Mouse (Mus musculus): Measurements from ENCODE around the gene Fchsd2. TPM values are rescaled to one million over a fixed set of nuclear protein-coding genes. Genes with fewer than 3 reads are reported as not detected.

Fchsd2 gene
- polyA plus RNA-seq, 1 experiment from 2014 or later, result 22.1 TPM

GRCm38 (mm10) chr7:101210826-101211225, 118.2 kb downstream of the Fchsd2 start:
- Histone ChIP-seq H3K4me2 (ENCODE audit: low read depth, severe bottlenecking) (no peak overlapping the region), H3K4me1 (ENCODE audit: control insufficient read depth, insufficient read depth, low read length) (no peaks in the 10 kb centered on the region), H3K27me3 (ENCODE audit: control insufficient read depth, insufficient read depth, low read length) (no peaks in the 10 kb centered on the region), H3K9ac (ENCODE audit: low read length) (no peak overlapping the region), H3K4me3 (ENCODE audit: low read depth, low read length) (no peak overlapping the region), H3K36me3 (ENCODE audit: control insufficient read depth, insufficient read depth, low read length) (no peaks in the 10 kb centered on the region), H3K9me3 (ENCODE audit: control insufficient read depth, low read length) (no peaks in the 10 kb centered on the region), H3K27ac (replicated peaks; ENCODE audit: low read depth, low read length) (no peak overlapping the region)
- ATAC-seq (ENCODE audit: insufficient number of reproducible peaks, low FRiP score, low TSS enrichment, low read depth), result no peak
- 94% methylated on average over 1 of the region's 1 CpGs for WGBS
- no peak for DNase-seq (ENCODE audit: low spot score)

DNA sequence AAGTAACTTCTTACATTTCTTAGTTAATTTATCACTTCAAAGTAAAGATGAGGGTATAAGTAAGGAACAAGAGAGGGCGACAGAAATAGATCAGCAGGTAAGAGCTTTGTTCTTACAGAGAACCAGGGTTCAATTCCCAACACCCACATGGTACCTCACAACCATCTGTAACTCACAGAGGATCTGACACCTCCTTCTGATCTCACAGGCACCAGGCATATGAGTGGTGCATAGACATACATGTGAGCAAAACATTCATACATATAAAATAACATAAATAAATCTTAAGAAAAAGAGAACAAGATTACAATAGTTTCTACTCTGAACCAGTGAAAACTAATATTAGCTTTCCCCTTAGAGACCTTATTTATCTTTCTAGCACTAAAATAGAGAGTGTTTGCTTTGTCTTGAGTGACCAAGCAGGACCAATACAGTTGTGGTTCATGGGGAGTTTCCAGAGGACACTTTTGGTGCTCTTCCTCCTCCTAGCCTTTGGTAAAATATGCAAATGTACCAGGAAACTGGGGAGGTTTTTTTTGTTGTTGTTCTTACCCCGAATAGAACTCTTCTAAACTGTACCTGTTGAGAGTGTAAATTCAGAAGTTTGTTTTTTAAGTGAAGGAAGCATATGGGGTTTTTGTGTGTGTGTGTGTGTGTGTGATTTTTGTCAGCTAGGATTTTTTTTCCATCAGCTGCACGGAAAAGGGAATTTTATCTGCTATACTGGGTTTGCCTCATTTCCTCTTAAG, 121.0 kb downstream of the Fchsd2 start:
- no peak overlapping the region for H3K4me3 ChIP-seq (ENCODE audit: low read depth, low read length)
- no peaks in the 10 kb centered on the region for H3K4me1 ChIP-seq (ENCODE audit: control insufficient read depth, insufficient read depth, low read length)
- no peak overlapping the region for H3K27ac ChIP-seq (replicated peaks; ENCODE audit: low read depth, low read length)
- no peaks in the 10 kb centered on the region for H3K36me3 ChIP-seq (ENCODE audit: control insufficient read depth, insufficient read depth, low read length)
- H3K27me3 ChIP-seq (ENCODE audit: control insufficient read depth, insufficient read depth, low read length), result no peaks in the 10 kb centered on the region
- H3K9ac ChIP-seq (ENCODE audit: low read length), result no peak overlapping the region
- DNase-seq (ENCODE audit: low spot score) (no peak), ATAC-seq (ENCODE audit: insufficient number of reproducible peaks, low FRiP score, low TSS enrichment, low read depth) (no peak)
- 78% methylated on average over 3 of the region's 3 CpGs for WGBS
- no peaks in the 10 kb centered on the region for H3K9me3 ChIP-seq (ENCODE audit: control insufficient read depth, low read length)
- H3K4me2 ChIP-seq (ENCODE audit: low read depth, severe bottlenecking), result no peak overlapping the region

- no peak overlapping the region for H3K9ac ChIP-seq (ENCODE audit: low read length)
- no peak overlapping the region for H3K4me3 ChIP-seq (ENCODE audit: low read depth, low read length)
- H3K27me3 ChIP-seq (ENCODE audit: control insufficient read depth, insufficient read depth, low read length), result no peaks in the 10 kb centered on the region
- H3K4me1 ChIP-seq (ENCODE audit: control insufficient read depth, insufficient read depth, low read length), result no peaks in the 10 kb centered on the region
- H3K36me3 ChIP-seq (ENCODE audit: control insufficient read depth, insufficient read depth, low read length), result no peaks in the 10 kb centered on the region
- H3K4me2 ChIP-seq (ENCODE audit: low read depth, severe bottlenecking), result no peak overlapping the region
- WGBS, result 73% methylated on average over 2 of the region's 2 CpGs
- ATAC-seq (ENCODE audit: insufficient number of reproducible peaks, low FRiP score, low TSS enrichment, low read depth), result no peak
- H3K27ac ChIP-seq (replicated peaks; ENCODE audit: low read depth, low read length), result no peak overlapping the region
- H3K9me3 ChIP-seq (ENCODE audit: control insufficient read depth, low read length), result no peaks in the 10 kb centered on the region
- DNase-seq (ENCODE audit: low spot score), result no peak
These were observed 124.1 kb downstream of the Fchsd2 start for GRCm38 (mm10) chr7:101216724-101217123.

DNA sequence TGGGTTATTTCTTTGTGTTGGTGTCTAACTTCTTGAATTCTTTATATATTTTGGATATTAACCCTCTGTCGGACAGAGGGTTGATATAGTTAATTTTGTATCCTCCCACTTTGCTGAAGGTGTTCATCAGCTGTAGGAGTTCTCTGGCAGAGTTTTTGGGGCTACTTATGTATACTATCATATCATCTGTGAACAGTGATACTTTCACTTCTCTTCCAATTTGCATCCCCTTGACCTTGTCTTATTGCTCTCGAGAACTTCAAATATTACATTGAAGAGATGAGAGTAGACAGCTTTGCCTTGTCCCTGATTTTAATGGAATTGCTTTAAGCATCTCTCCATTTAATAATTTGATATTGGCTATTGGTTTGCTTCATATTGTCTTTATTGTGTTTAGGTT, 130.8 kb downstream of the Fchsd2 start:
- Histone ChIP-seq H3K4me1 (ENCODE audit: control insufficient read depth, insufficient read depth, low read length) (no peaks in the 10 kb centered on the region), H3K9me3 (ENCODE audit: control insufficient read depth, low read length) (no peaks in the 10 kb centered on the region), H3K9ac (ENCODE audit: low read length) (no peak overlapping the region), H3K4me3 (ENCODE audit: low read depth, low read length) (no peak overlapping the region), H3K36me3 (ENCODE audit: control insufficient read depth, insufficient read depth, low read length) (no peaks in the 10 kb centered on the region), H3K4me2 (ENCODE audit: low read depth, severe bottlenecking) (no peak overlapping the region), H3K27ac (replicated peaks; ENCODE audit: low read depth, low read length) (no peak overlapping the region), H3K27me3 (ENCODE audit: control insufficient read depth, insufficient read depth, low read length) (no peaks in the 10 kb centered on the region)
- 90% methylated on average over 2 of the region's 2 CpGs for WGBS
- ATAC-seq (ENCODE audit: insufficient number of reproducible peaks, low FRiP score, low TSS enrichment, low read depth), result no peak
- no peak for DNase-seq (ENCODE audit: low spot score)

GRCm38 (mm10) chr7:101229336-101229735, 136.7 kb downstream of the Fchsd2 start:
- Histone ChIP-seq H3K4me3 (ENCODE audit: low read depth, low read length) (no peak overlapping the region), H3K4me2 (ENCODE audit: low read depth, severe bottlenecking) (no peak overlapping the region), H3K27ac (replicated peaks; ENCODE audit: low read depth, low read length) (no peak overlapping the region), H3K9me3 (ENCODE audit: control insufficient read depth, low read length) (no peaks in the 10 kb centered on the region), H3K9ac (ENCODE audit: low read length) (no peak overlapping the region), H3K4me1 (ENCODE audit: control insufficient read depth, insufficient read depth, low read length) (no peaks in the 10 kb centered on the region), H3K27me3 (ENCODE audit: control insufficient read depth, insufficient read depth, low read length) (no peaks in the 10 kb centered on the region), H3K36me3 (ENCODE audit: control insufficient read depth, insufficient read depth, low read length) (no peaks in the 10 kb centered on the region)
- ATAC-seq (ENCODE audit: insufficient number of reproducible peaks, low FRiP score, low TSS enrichment, low read depth), result no peak
- DNase-seq (ENCODE audit: low spot score), result no peak
- 48% methylated on average over 1 of the region's 1 CpGs for WGBS

- no peaks in the 10 kb centered on the region for H3K27me3 ChIP-seq (ENCODE audit: control insufficient read depth, insufficient read depth, low read length)
- H3K9ac ChIP-seq (ENCODE audit: low read length), result no peak overlapping the region
- ATAC-seq (ENCODE audit: insufficient number of reproducible peaks, low FRiP score, low TSS enrichment, low read depth) (no peak), DNase-seq (ENCODE audit: low spot score) (no peak)
- H3K27ac ChIP-seq (replicated peaks; ENCODE audit: low read depth, low read length), result no peak overlapping the region
- no peak overlapping the region for H3K4me2 ChIP-seq (ENCODE audit: low read depth, severe bottlenecking)
- H3K4me1 ChIP-seq (ENCODE audit: control insufficient read depth, insufficient read depth, low read length), result no peaks in the 10 kb centered on the region
- no peaks in the 10 kb centered on the region for H3K36me3 ChIP-seq (ENCODE audit: control insufficient read depth, insufficient read depth, low read length)
- H3K9me3 ChIP-seq (ENCODE audit: control insufficient read depth, low read length), result no peaks in the 10 kb centered on the region
- no peak overlapping the region for H3K4me3 ChIP-seq (ENCODE audit: low read depth, low read length)
- WGBS, result 55% methylated on average over 2 of the region's 2 CpGs
These were observed 138.8 kb downstream of the Fchsd2 start for GRCm38 (mm10) chr7:101231458-101231857.

DNA sequence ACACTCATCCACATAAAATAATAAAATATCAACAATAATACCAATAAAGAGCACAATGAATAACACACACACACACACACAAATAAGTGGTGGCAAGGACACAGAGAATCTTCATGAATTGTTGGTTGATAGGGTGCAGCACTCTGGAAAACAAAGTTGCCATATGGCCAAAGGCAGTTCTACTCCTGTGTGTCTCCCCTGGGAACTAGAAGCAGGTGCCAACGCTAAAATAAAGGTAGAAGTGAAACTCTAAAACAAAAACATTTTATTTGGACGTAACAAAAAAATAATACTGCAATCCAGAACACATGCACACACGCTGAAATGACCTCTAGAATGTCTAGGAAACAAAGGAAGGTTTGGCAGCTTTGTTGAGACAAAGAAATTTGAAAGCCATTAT, 140.1 kb downstream of the Fchsd2 start:
- no peaks in the 10 kb centered on the region for H3K27me3 ChIP-seq (ENCODE audit: control insufficient read depth, insufficient read depth, low read length)
- ATAC-seq (ENCODE audit: insufficient number of reproducible peaks, low FRiP score, low TSS enrichment, low read depth) (no peak), DNase-seq (ENCODE audit: low spot score) (no peak)
- WGBS, result 86% methylated on average over 3 of the region's 3 CpGs
- no peaks in the 10 kb centered on the region for H3K9me3 ChIP-seq (ENCODE audit: control insufficient read depth, low read length)
- H3K4me1 ChIP-seq (ENCODE audit: control insufficient read depth, insufficient read depth, low read length), result no peaks in the 10 kb centered on the region
- no peak overlapping the region for H3K4me2 ChIP-seq (ENCODE audit: low read depth, severe bottlenecking)
- H3K36me3 ChIP-seq (ENCODE audit: control insufficient read depth, insufficient read depth, low read length), result no peaks in the 10 kb centered on the region
- H3K27ac ChIP-seq (replicated peaks; ENCODE audit: low read depth, low read length), result no peak overlapping the region
- no peak overlapping the region for H3K9ac ChIP-seq (ENCODE audit: low read length)
- no peak overlapping the region for H3K4me3 ChIP-seq (ENCODE audit: low read depth, low read length)

GRCm38 (mm10) chr7:101236712-101237473, 144.2 kb downstream of the Fchsd2 start:
- Histone ChIP-seq H3K4me1 (ENCODE audit: control insufficient read depth, insufficient read depth, low read length) (no peaks in the 10 kb centered on the region), H3K27ac (replicated peaks; ENCODE audit: low read depth, low read length) (no peak overlapping the region), H3K36me3 (ENCODE audit: control insufficient read depth, insufficient read depth, low read length) (no peaks in the 10 kb centered on the region), H3K9ac (ENCODE audit: low read length) (no peak overlapping the region), H3K4me3 (ENCODE audit: low read depth, low read length) (no peak overlapping the region), H3K27me3 (ENCODE audit: control insufficient read depth, insufficient read depth, low read length) (no peaks in the 10 kb centered on the region), H3K4me2 (ENCODE audit: low read depth, severe bottlenecking) (no peak overlapping the region), H3K9me3 (ENCODE audit: control insufficient read depth, low read length) (no peaks in the 10 kb centered on the region)
- 75% methylated on average over 8 of the region's 8 CpGs for WGBS
- no peak for DNase-seq (ENCODE audit: low spot score)
- no peak for ATAC-seq (ENCODE audit: insufficient number of reproducible peaks, low FRiP score, low TSS enrichment, low read depth)
